Mouse (Mus musculus): Measurements from ENCODE around the gene Tbc1d19. TPM values are rescaled to one million over a fixed set of nuclear protein-coding genes. Genes with fewer than 3 reads are reported as not detected.

The Tbc1d19 gene
- 9.0 TPM for polyA plus RNA-seq (2017; shearing (Covaris generic))

DNA sequence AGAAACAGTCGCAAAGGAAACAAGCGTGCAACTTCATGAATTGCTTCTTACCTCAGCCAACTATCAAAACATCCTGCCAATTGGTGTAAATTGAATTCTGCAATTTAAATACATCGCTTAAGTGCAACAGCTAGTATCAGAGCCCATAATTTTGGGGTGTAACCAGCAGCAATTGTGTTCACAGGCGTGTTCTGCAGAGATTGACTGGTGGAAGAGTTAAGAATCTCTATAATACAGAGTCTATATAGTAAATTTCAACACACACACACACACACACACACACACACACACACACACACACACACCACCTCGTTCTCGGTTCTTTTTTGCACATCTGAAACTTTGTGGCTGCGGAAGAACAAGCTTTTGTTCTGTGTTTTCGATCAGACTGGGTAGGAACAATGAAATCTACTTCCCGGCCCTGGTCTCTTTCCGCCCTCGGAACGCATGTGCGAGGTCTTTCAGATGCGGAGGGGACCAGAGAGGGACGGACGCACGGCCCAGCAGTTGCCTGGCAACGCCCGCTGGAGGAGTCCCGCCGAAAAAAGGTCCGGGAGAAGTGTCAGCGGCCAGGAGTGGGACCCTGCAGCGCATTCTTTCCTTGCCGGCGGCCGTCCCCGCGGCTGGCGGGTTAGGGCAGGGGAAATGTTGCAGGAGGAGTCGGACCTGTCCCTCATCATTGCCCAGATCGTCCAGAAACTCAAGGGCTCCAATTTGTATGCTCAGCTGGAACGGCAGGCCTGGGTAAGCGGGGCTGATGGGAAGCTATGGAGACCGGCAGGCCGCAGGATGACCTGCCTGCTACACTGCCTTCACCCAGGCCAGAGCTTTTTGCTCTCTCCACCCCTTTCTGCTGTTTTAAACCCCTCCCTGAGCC lies at the start of gene Tbc1d19:
Tbc1d19 (plus strand) TSS at position 492 of the 877 bp plus-strand sequence.

Other genes with a start within 250 kb of the Tbc1d19 start
- gene Cckar, start 101.9 kb upstream of the Tbc1d19 start, polyA plus RNA-seq (2017; shearing (Covaris generic)), result not detected
- gene Stim2, start 188.9 kb downstream of the Tbc1d19 start, polyA plus RNA-seq (2017; shearing (Covaris generic)), result 60.2 TPM